Mouse (Mus musculus): ENCODE data around the gene Iqcb1.
"Not testable (repeated sequence)": the region's sequence is repeated elsewhere in the genome, so short reads cannot be mapped to it uniquely, and the experiment has no call there.

The Iqcb1 gene

GRCm38 (mm10) chr16:36828054-36828786 is at the start of gene Iqcb1:
Gene Iqcb1 (plus strand): TSS chr16:36828385.
- in situ Hi-C loops (cut with MboI), result no loop called here

- in situ Hi-C loops (cut with MboI), result no loop called here
These were observed 44.0 kb upstream of the Iqcb1 start for GRCm38 (mm10) chr16:36784146-36784545.

- in situ Hi-C loops (cut with MboI), result no loop called here
These were observed 43.4 kb upstream of the Iqcb1 start, which contains the start of gene Slc15a2 for GRCm38 (mm10) chr16:36784594-36785313. Gene Slc15a2 (minus strand): TSS chr16:36784962.

GRCm38 (mm10) chr16:36786466-36786865 is 41.7 kb upstream of the Iqcb1 start:
- in situ Hi-C loops (cut with MboI), result no loop called here

- in situ Hi-C loops (cut with MboI), result no loop called here
These were observed 38.0 kb upstream of the Iqcb1 start for GRCm38 (mm10) chr16:36790166-36790565.

- in situ Hi-C loops (cut with MboI), result no loop called here
These were observed 33.2 kb upstream of the Iqcb1 start for GRCm38 (mm10) chr16:36794976-36795375.

- in situ Hi-C loops (cut with MboI), result no loop called here
These were observed 29.9 kb upstream of the Iqcb1 start for GRCm38 (mm10) chr16:36798334-36798733.

GRCm38 (mm10) chr16:36802361-36802760 is 25.8 kb upstream of the Iqcb1 start:
- in situ Hi-C loops (cut with MboI), result no loop called here

GRCm38 (mm10) chr16:36808616-36809015 is 19.6 kb upstream of the Iqcb1 start:
- in situ Hi-C loops (cut with MboI), result no loop called here

- in situ Hi-C loops (cut with MboI), result loop anchor here (10.0 kb wide), 2 partner anchors 89 to 339 kb away; no protein-coding TSS in a partner anchor
These were observed 14.5 kb upstream of the Iqcb1 start for GRCm38 (mm10) chr16:36813680-36814079.

- in situ Hi-C loops (cut with MboI), result loop anchor here (10.0 kb wide), 2 partner anchors 92 to 342 kb away; no protein-coding TSS in a partner anchor
These were observed 11.3 kb upstream of the Iqcb1 start for GRCm38 (mm10) chr16:36816916-36817315.

GRCm38 (mm10) chr16:36817321-36817926 is 10.8 kb upstream of the Iqcb1 start:
- in situ Hi-C loops (cut with MboI), result loop anchor here (10.0 kb wide), 2 partner anchors 93 to 343 kb away; no protein-coding TSS in a partner anchor

- in situ Hi-C loops (cut with MboI), result no loop called here
These were observed 8.2 kb upstream of the Iqcb1 start for GRCm38 (mm10) chr16:36820016-36820415.

- in situ Hi-C loops (cut with MboI), result no loop called here
These were observed 7.4 kb upstream of the Iqcb1 start for GRCm38 (mm10) chr16:36820747-36821146.

GRCm38 (mm10) chr16:36821474-36821873 is 6.7 kb upstream of the Iqcb1 start:
- in situ Hi-C loops (cut with MboI), result no loop called here

- in situ Hi-C loops (cut with MboI), result no loop called here
These were observed 553 bp upstream of the Iqcb1 start for GRCm38 (mm10) chr16:36827611-36828053.

GRCm38 (mm10) chr16:36828820-36829219 is 635 bp downstream of the Iqcb1 start:
- in situ Hi-C loops (cut with MboI), result no loop called here

- in situ Hi-C loops (cut with MboI), result not testable (repeated sequence)
These were observed 18.7 kb downstream of the Iqcb1 start for GRCm38 (mm10) chr16:36846894-36847293.

GRCm38 (mm10) chr16:36851202-36851601 is 23.0 kb downstream of the Iqcb1 start:
- in situ Hi-C loops (cut with MboI), result no loop called here

GRCm38 (mm10) chr16:36863585-36863984 is 35.4 kb downstream of the Iqcb1 start:
- in situ Hi-C loops (cut with MboI), result no loop called here

GRCm38 (mm10) chr16:36869442-36869841 is 41.3 kb downstream of the Iqcb1 start:
- in situ Hi-C loops (cut with MboI), result no loop called here

- in situ Hi-C loops (cut with MboI), result no loop called here
These were observed 46.5 kb downstream of the Iqcb1 start, which contains the start of the genes Eaf2 and Golgb1 for GRCm38 (mm10) chr16:36874583-36875275. Gene Eaf2 (minus strand): TSS chr16:36875003. Gene Golgb1 (plus strand): TSS chr16:36875140.
